Mouse (Mus musculus): ENCODE data around the gene Gm49373. TPM values are rescaled to one million over a fixed set of nuclear protein-coding genes. Genes with fewer than 3 reads are reported as not detected.
A peak's percentile ranks its signal among the peaks of the same experiment; 100 is the strongest.

Gene Gm49373
- polyA plus RNA-seq, 1 experiment from 2014 or later, result 0.84 TPM

GRCm38 (mm10) chr9:21041308-21041707 is 31.6 kb downstream of the Gm49373 start:
- WGBS, result 40% methylated on average over 4 of the region's 4 CpGs
- H3K4me2 ChIP-seq (replicated peaks; ENCODE audit: low read depth, low read length), result no peak overlapping the region
- peaks cover 35% of the 10 kb centered on the region for H3K27me3 ChIP-seq (ENCODE audit: insufficient read depth, low read length)
- no peak overlapping the region for H3K4me3 ChIP-seq (ENCODE audit: low read length)
- peak; percentile 31; the same call in 1 of the 2 replicates for ATAC-seq (ENCODE audit: low FRiP score, low TSS enrichment)
- H3K36me3 ChIP-seq (ENCODE audit: insufficient read depth, low read length), result no peaks in the 10 kb centered on the region
- H3K9ac ChIP-seq (replicated peaks; ENCODE audit: low read length), result no peak overlapping the region
- no peak overlapping the region for H3K27ac ChIP-seq (ENCODE audit: low read length)
- H3K4me1 ChIP-seq (ENCODE audit: insufficient read depth, low read length), result peaks cover 19% of the 10 kb centered on the region; the same call in 1 of the 2 replicates
- no peaks in the 10 kb centered on the region for H3K9me3 ChIP-seq (ENCODE audit: low read length)

- no peak for ATAC-seq (ENCODE audit: low FRiP score, low TSS enrichment)
- Histone ChIP-seq H3K27me3 (ENCODE audit: insufficient read depth, low read length) (peaks cover 50% of the 10 kb centered on the region), H3K4me2 (replicated peaks; ENCODE audit: low read depth, low read length) (no peak overlapping the region), H3K4me3 (ENCODE audit: low read length) (no peak overlapping the region), H3K9me3 (ENCODE audit: low read length) (no peaks in the 10 kb centered on the region), H3K4me1 (ENCODE audit: insufficient read depth, low read length) (peaks cover 29% of the 10 kb centered on the region; the same call in 1 of the 2 replicates), H3K9ac (replicated peaks; ENCODE audit: low read length) (no peak overlapping the region), H3K36me3 (ENCODE audit: insufficient read depth, low read length) (no peaks in the 10 kb centered on the region), H3K27ac (ENCODE audit: low read length) (no peak overlapping the region)
- WGBS, result 79% methylated on average over 3 of the region's 3 CpGs
Observed at GRCm38 (mm10) chr9:21039779-21040178, 33.1 kb downstream of the Gm49373 start.

GRCm38 (mm10) chr9:21037481-21037891 is 35.4 kb downstream of the Gm49373 start:
- Histone ChIP-seq H3K27ac (ENCODE audit: low read length) (no peak overlapping the region), H3K4me2 (replicated peaks; ENCODE audit: low read depth, low read length) (peak overlapping the region; percentile 56), H3K27me3 (ENCODE audit: insufficient read depth, low read length) (peaks cover 68% of the 10 kb centered on the region), H3K36me3 (ENCODE audit: insufficient read depth, low read length) (no peaks in the 10 kb centered on the region), H3K9me3 (ENCODE audit: low read length) (no peaks in the 10 kb centered on the region), H3K4me3 (ENCODE audit: low read length) (peak overlapping the region; percentile 39), H3K9ac (replicated peaks; ENCODE audit: low read length) (peak overlapping the region; percentile 28; the same call in 1 of the 2 replicates), H3K4me1 (ENCODE audit: insufficient read depth, low read length) (peaks cover 44% of the 10 kb centered on the region)
- ATAC-seq (ENCODE audit: low FRiP score, low TSS enrichment), result 0 out of 2 replicates have a peak, but pooled peaks have one; percentile 10
- 1% methylated on average over 31 of the region's 31 CpGs for WGBS

- no peaks in the 10 kb centered on the region for H3K36me3 ChIP-seq (ENCODE audit: insufficient read depth, low read length)
- no peak overlapping the region for H3K9ac ChIP-seq (replicated peaks; ENCODE audit: low read length)
- H3K4me1 ChIP-seq (ENCODE audit: insufficient read depth, low read length), result peaks cover 53% of the 10 kb centered on the region
- ATAC-seq (ENCODE audit: low FRiP score, low TSS enrichment), result no peak
- H3K27me3 ChIP-seq (ENCODE audit: insufficient read depth, low read length), result peaks cover 77% of the 10 kb centered on the region
- H3K9me3 ChIP-seq (ENCODE audit: low read length), result no peaks in the 10 kb centered on the region
- peak overlapping the region; percentile 14 for H3K4me3 ChIP-seq (ENCODE audit: low read length)
- 1% methylated on average over 22 of the region's 22 CpGs for WGBS
- peak overlapping the region; percentile 56 for H3K4me2 ChIP-seq (replicated peaks; ENCODE audit: low read depth, low read length)
- H3K27ac ChIP-seq (ENCODE audit: low read length), result no peak overlapping the region
Observed at GRCm38 (mm10) chr9:21036666-21037065, 36.2 kb downstream of the Gm49373 start.

- Histone ChIP-seq H3K4me2 (replicated peaks; ENCODE audit: low read depth, low read length) (peak overlapping the region; percentile 56; the same call in 1 of the 2 replicates), H3K27ac (ENCODE audit: low read length) (no peak overlapping the region), H3K9ac (replicated peaks; ENCODE audit: low read length) (no peak overlapping the region), H3K27me3 (ENCODE audit: insufficient read depth, low read length) (peaks cover 77% of the 10 kb centered on the region), H3K4me3 (ENCODE audit: low read length) (peak overlapping the region; percentile 14; the same call in 1 of the 2 replicates), H3K9me3 (ENCODE audit: low read length) (no peaks in the 10 kb centered on the region), H3K36me3 (ENCODE audit: insufficient read depth, low read length) (no peaks in the 10 kb centered on the region), H3K4me1 (ENCODE audit: insufficient read depth, low read length) (peaks cover 57% of the 10 kb centered on the region)
- 9% methylated on average over 20 of the region's 20 CpGs for WGBS
- ATAC-seq (ENCODE audit: low FRiP score, low TSS enrichment), result no peak
Observed at GRCm38 (mm10) chr9:21036161-21036560, 36.7 kb downstream of the Gm49373 start.

GRCm38 (mm10) chr9:21035586-21035985 is 37.3 kb downstream of the Gm49373 start:
- H3K4me1 ChIP-seq (ENCODE audit: insufficient read depth, low read length), result peaks cover 55% of the 10 kb centered on the region
- no peak for ATAC-seq (ENCODE audit: low FRiP score, low TSS enrichment)

GRCm38 (mm10) chr9:21034481-21035085 is 38.3 kb downstream of the Gm49373 start:
- WGBS, result 6% methylated on average over 17 of the region's 17 CpGs
- Histone ChIP-seq H3K9me3 (ENCODE audit: low read length) (no peaks in the 10 kb centered on the region), H3K27ac (ENCODE audit: low read length) (no peak overlapping the region), H3K4me3 (ENCODE audit: low read length) (0 out of 2 replicates have a peak overlapping the region, but pooled peaks have one; percentile 4), H3K27me3 (ENCODE audit: insufficient read depth, low read length) (peaks cover 76% of the 10 kb centered on the region), H3K4me2 (replicated peaks; ENCODE audit: low read depth, low read length) (no peak overlapping the region), H3K36me3 (ENCODE audit: insufficient read depth, low read length) (no peaks in the 10 kb centered on the region), H3K9ac (replicated peaks; ENCODE audit: low read length) (no peak overlapping the region), H3K4me1 (ENCODE audit: insufficient read depth, low read length) (peaks cover 65% of the 10 kb centered on the region)
- no peak for ATAC-seq (ENCODE audit: low FRiP score, low TSS enrichment)

More at GRCm38 (mm10) chr9:21035586-21035985, 37.3 kb downstream of the Gm49373 start:
- H3K4me2 ChIP-seq (replicated peaks; ENCODE audit: low read depth, low read length), result no peak overlapping the region
- 27% methylated on average over 9 of the region's 9 CpGs for WGBS
- no peak overlapping the region for H3K27ac ChIP-seq (ENCODE audit: low read length)
- H3K27me3 ChIP-seq (ENCODE audit: insufficient read depth, low read length), result peaks cover 77% of the 10 kb centered on the region
- H3K36me3 ChIP-seq (ENCODE audit: insufficient read depth, low read length), result no peaks in the 10 kb centered on the region
- H3K9me3 ChIP-seq (ENCODE audit: low read length), result no peaks in the 10 kb centered on the region
- no peak overlapping the region for H3K4me3 ChIP-seq (ENCODE audit: low read length)
- H3K9ac ChIP-seq (replicated peaks; ENCODE audit: low read length), result no peak overlapping the region

GRCm38 (mm10) chr9:21033136-21033535 is 39.8 kb downstream of the Gm49373 start:
- Histone ChIP-seq H3K9ac (replicated peaks; ENCODE audit: low read length) (peak overlapping the region; percentile 54), H3K27ac (ENCODE audit: low read length) (no peak overlapping the region), H3K27me3 (ENCODE audit: insufficient read depth, low read length) (peaks cover 64% of the 10 kb centered on the region), H3K4me2 (replicated peaks; ENCODE audit: low read depth, low read length) (peak overlapping the region; percentile 90), H3K4me1 (ENCODE audit: insufficient read depth, low read length) (peaks cover 67% of the 10 kb centered on the region), H3K9me3 (ENCODE audit: low read length) (no peaks in the 10 kb centered on the region), H3K36me3 (ENCODE audit: insufficient read depth, low read length) (no peaks in the 10 kb centered on the region), H3K4me3 (ENCODE audit: low read length) (peak overlapping the region; percentile 60)
- ATAC-seq (ENCODE audit: low FRiP score, low TSS enrichment), result peak; percentile 74
- WGBS, result under 1% methylated on average over 34 of the region's 34 CpGs

- Histone ChIP-seq H3K27ac (ENCODE audit: low read length) (no peak overlapping the region), H3K36me3 (ENCODE audit: insufficient read depth, low read length) (no peaks in the 10 kb centered on the region), H3K4me1 (ENCODE audit: insufficient read depth, low read length) (peaks cover 62% of the 10 kb centered on the region), H3K4me2 (replicated peaks; ENCODE audit: low read depth, low read length) (peak overlapping the region; percentile 90), H3K4me3 (ENCODE audit: low read length) (peak overlapping the region; percentile 60), H3K9ac (replicated peaks; ENCODE audit: low read length) (0 out of 2 replicates have a peak overlapping the region, but pooled peaks have one; percentile 48), H3K9me3 (ENCODE audit: low read length) (no peaks in the 10 kb centered on the region), H3K27me3 (ENCODE audit: insufficient read depth, low read length) (peaks cover 58% of the 10 kb centered on the region)
- no peak for ATAC-seq (ENCODE audit: low FRiP score, low TSS enrichment)
- 4% methylated on average over 7 of the region's 7 CpGs for WGBS
Observed at GRCm38 (mm10) chr9:21032491-21032890, 40.4 kb downstream of the Gm49373 start.

- H3K4me3 ChIP-seq (ENCODE audit: low read length), result peak within 1 kb of the TSS; percentile 60
- H3K4me1 ChIP-seq (ENCODE audit: insufficient read depth, low read length), result peaks cover 56% of the 10 kb centered on the region
- ATAC-seq (ENCODE audit: low FRiP score, low TSS enrichment), result no peak; the same call in 1 of the 2 replicates
- H3K4me2 ChIP-seq (replicated peaks; ENCODE audit: low read depth, low read length), result peak within 1 kb of the TSS; percentile 90
- 1% methylated on average over 35 of the region's 35 CpGs for WGBS
- peaks cover 52% of the 10 kb centered on the region for H3K27me3 ChIP-seq (ENCODE audit: insufficient read depth, low read length)
- H3K27ac ChIP-seq (ENCODE audit: low read length), result no peak within 1 kb of the TSS
- peak within 1 kb of the TSS; percentile 54 for H3K9ac ChIP-seq (replicated peaks; ENCODE audit: low read length)
- H3K9me3 ChIP-seq (ENCODE audit: low read length), result no peaks in the 10 kb centered on the region
- no peaks in the 10 kb centered on the region for H3K36me3 ChIP-seq (ENCODE audit: insufficient read depth, low read length)
Observed at GRCm38 (mm10) chr9:21031896-21032351, 41.0 kb downstream of the Gm49373 start, which contains the start of gene Icam5. TSS of gene Icam5 (plus strand) at chr9:21032073.
